Mouse (Mus musculus) testis, adult 2 months (tissue): ENCODE measurements at regions not wholly inside any gene's neighbourhood (a gene's known extent, or its start where the extent isn't known, plus 50 kb on each side); places are given as distances from the start of the nearest gene placed in this dataset.

ENCODE experiments used
- H3K27ac ChIP-seq: fragments of 200-500 bp; 2 replicates; pipeline ENCODE4 v1.5.1; 2012; ENCODE audit warnings: low read depth, low read length; ENCODE audit not compliant: control insufficient read depth, insufficient read depth
- H3K27me3 ChIP-seq: fragments of 200-500 bp; 2 replicates; pipeline ENCODE4 v1.6.1; 2012; ENCODE audit warnings: mild to moderate bottlenecking, low read length, moderate library complexity; ENCODE audit not compliant: control insufficient read depth, insufficient read depth
- H3K36me3 ChIP-seq: fragments of 200-500 bp; 2 replicates; pipeline ENCODE4 v1.6.1; 2012; ENCODE audit warnings: mild to moderate bottlenecking, low read length; ENCODE audit not compliant: control insufficient read depth, insufficient read depth
- H3K4me1 ChIP-seq: fragments of 200-500 bp; 2 replicates; pipeline ENCODE4 v1.6.1; 2012; ENCODE audit warnings: low read length; ENCODE audit not compliant: control insufficient read depth, insufficient read depth
- H3K4me3 ChIP-seq: fragments of 200-500 bp; 2 replicates; pipeline ENCODE4 v1.5.1; 2012; ENCODE audit warnings: low read depth, mild to moderate bottlenecking, low read length, moderate library complexity, mixed read lengths; ENCODE audit not compliant: control insufficient read depth
- CTCF ChIP-seq: fragments of 200-500 bp; IDR thresholded peaks from 2 replicates; pipeline ENCODE4 v1.5.1; 2012; ENCODE audit warnings: low read depth, mild to moderate bottlenecking, inconsistent platforms, low read length, moderate library complexity; ENCODE audit not compliant: control insufficient read depth, insufficient read depth, insufficient replicate concordance
- POLR2A ChIP-seq: fragments of 200-500 bp; IDR thresholded peaks from 2 replicates; pipeline ENCODE4 v1.6.1; 2012; ENCODE audit warnings: low read depth, mild to moderate bottlenecking, inconsistent platforms, low read length, moderate library complexity; ENCODE audit not compliant: control insufficient read depth

GRCm38 (mm10) chr4:33735442-33735966 lies 188.9 kb upstream of the Cnr1 start:
- TF ChIP-seq CTCF (no peak), POLR2A (no peak)
- Histone ChIP-seq H3K4me1 (no peaks in the 10 kb centered on the region), H3K4me3 (no peak overlapping the region), H3K36me3 (no peaks in the 10 kb centered on the region), H3K27ac (no peak overlapping the region), H3K27me3 (no peaks in the 10 kb centered on the region)

GRCm38 (mm10) chr4:33736061-33736701 lies 188.2 kb upstream of the Cnr1 start:
- Histone ChIP-seq H3K27me3 (no peaks in the 10 kb centered on the region), H3K27ac (no peak overlapping the region), H3K36me3 (no peaks in the 10 kb centered on the region), H3K4me1 (no peaks in the 10 kb centered on the region), H3K4me3 (no peak overlapping the region)
- no peak for TF ChIP-seq POLR2A
- no peak for TF ChIP-seq CTCF

GRCm38 (mm10) chr4:33737337-33737736 lies 187.1 kb upstream of the Cnr1 start:
- no peaks in the 10 kb centered on the region for H3K4me1 ChIP-seq
- no peak overlapping the region for H3K27ac ChIP-seq
- H3K27me3 ChIP-seq: no peaks in the 10 kb centered on the region
- H3K36me3 ChIP-seq: no peaks in the 10 kb centered on the region
- TF ChIP-seq POLR2A (no peak), CTCF (no peak)
- H3K4me3 ChIP-seq: no peak overlapping the region

- no peak for TF ChIP-seq POLR2A
- TF ChIP-seq CTCF: no peak
- H3K4me3 ChIP-seq: no peak overlapping the region
- H3K36me3 ChIP-seq: no peaks in the 10 kb centered on the region
- no peak overlapping the region for H3K27ac ChIP-seq
- no peaks in the 10 kb centered on the region for H3K4me1 ChIP-seq
- no peaks in the 10 kb centered on the region for H3K27me3 ChIP-seq
These were observed 186.5 kb upstream of the Cnr1 start for GRCm38 (mm10) chr4:33737859-33738417.

- Histone ChIP-seq H3K36me3 (no peaks in the 10 kb centered on the region), H3K4me3 (no peak overlapping the region), H3K27ac (no peak overlapping the region), H3K4me1 (no peaks in the 10 kb centered on the region), H3K27me3 (no peaks in the 10 kb centered on the region)
- TF ChIP-seq POLR2A: no peak
- no peak for TF ChIP-seq CTCF
These were observed 185.0 kb upstream of the Cnr1 start for GRCm38 (mm10) chr4:33739211-33739904.

- Histone ChIP-seq H3K4me1 (no peaks in the 10 kb centered on the region), H3K27me3 (no peaks in the 10 kb centered on the region), H3K4me3 (no peak overlapping the region), H3K36me3 (no peaks in the 10 kb centered on the region), H3K27ac (no peak overlapping the region)
- TF ChIP-seq POLR2A (no peak), CTCF (no peak)
These were observed 183.4 kb upstream of the Cnr1 start for GRCm38 (mm10) chr4:33740982-33741381.

- no peak overlapping the region for H3K4me3 ChIP-seq
- no peaks in the 10 kb centered on the region for H3K27me3 ChIP-seq
- TF ChIP-seq POLR2A: no peak
- TF ChIP-seq CTCF: no peak
- H3K27ac ChIP-seq: no peak overlapping the region
- H3K4me1 ChIP-seq: no peaks in the 10 kb centered on the region
- no peaks in the 10 kb centered on the region for H3K36me3 ChIP-seq
These were observed 179.2 kb upstream of the Cnr1 start for GRCm38 (mm10) chr4:33745180-33745579.
